Mouse (Mus musculus) neural tube, embryonic 12.5 days (tissue): Measurements from ENCODE around the gene Hist1h3f. TPM values are rescaled to one million over a fixed set of nuclear protein-coding genes. Genes with fewer than 3 reads are reported as not detected.

Experiments
- ATAC-seq: fragments of 200-750 bp; cut with Nextera tagmentation; 2 replicates; pipeline ENCODE4 v1.8.0; 2017; ENCODE audit warnings: low read depth, mild to moderate bottlenecking, moderate TSS enrichment, moderate library complexity; ENCODE audit not compliant: low FRiP score
- H3K27ac ChIP-seq: fragments of 300-500 bp; sonication (generic); 2 replicates; pipeline ENCODE4 v1.5.1; 2016
- H3K27me3 ChIP-seq: fragments of 300-500 bp; sonication (generic); replicated peaks from 2 replicates; pipeline ENCODE4 v1.6.1; 2016; ENCODE audit warnings: mild to moderate bottlenecking
- H3K36me3 ChIP-seq: fragments of 300-500 bp; sonication (generic); 2 replicates; pipeline ENCODE4 v1.6.1; 2016; ENCODE audit warnings: mild to moderate bottlenecking
- H3K4me1 ChIP-seq: fragments of 300-500 bp; sonication (generic); 2 replicates; pipeline ENCODE4 v1.6.1; 2016
- H3K4me2 ChIP-seq: fragments of 300-500 bp; sonication (generic); replicated peaks from 2 replicates; pipeline ENCODE4 v1.6.1; 2016; ENCODE audit warnings: mild to moderate bottlenecking
- H3K4me3 ChIP-seq: fragments of 300-500 bp; sonication (generic); 2 replicates; pipeline ENCODE4 v1.5.1; 2016
- H3K9ac ChIP-seq: fragments of 300-500 bp; sonication (generic); 2 replicates; pipeline ENCODE4 v1.6.1; 2016; ENCODE audit warnings: mild to moderate bottlenecking
- H3K9me3 ChIP-seq: fragments of 300-500 bp; sonication (generic); 2 replicates; pipeline ENCODE4 v1.6.1; 2016; ENCODE audit warnings: mild to moderate bottlenecking
- WGBS: fragments of 180-500 bp; shearing (Covaris S2); methylation state at CpG from one replicate; pipeline ENCODE4 v1.1.7; 2016; 5-methylcytosine and 5-hydroxymethylcytosine counted together
- polyA plus RNA-seq: library from polyadenylated mRNA; unstranded; fragments of >200 nt; fragmentation: Nextera tagmentation; extraction: Ambion mirVana; gene quantifications from 2 replicates; pipeline ENCODE4 v1.2.1, GENCODE M21; 2016

The Hist1h3f gene
- polyA plus RNA-seq, 1 experiment from 2014 or later, result 0.60 TPM

GRCm38 (mm10) chr13:23521703-23522102 is 22.1 kb upstream of the Hist1h3f start:
- 2% methylated on average over 14 of the region's 14 CpGs for WGBS
- H3K27me3 ChIP-seq, result no peaks in the 10 kb centered on the region
- H3K4me1 ChIP-seq, result 0 out of 2 replicates have a peak, but pooled peaks cover 5% of the 10 kb centered on the region
- H3K4me3 ChIP-seq, result no peak overlapping the region
- H3K9me3 ChIP-seq, result no peaks in the 10 kb centered on the region
- no peak overlapping the region for H3K9ac ChIP-seq
- ATAC-seq, result no peak
- H3K4me2 ChIP-seq, result peak overlapping the region; percentile 18; the same call in 1 of the 2 replicates
- H3K36me3 ChIP-seq, result no peaks in the 10 kb centered on the region
- no peak overlapping the region for H3K27ac ChIP-seq

GRCm38 (mm10) chr13:23523976-23524375 is 19.9 kb upstream of the Hist1h3f start:
- ATAC-seq, result no peak
- Histone ChIP-seq H3K4me2 (no peak overlapping the region), H3K9me3 (no peaks in the 10 kb centered on the region), H3K9ac (no peak overlapping the region), H3K4me3 (no peak overlapping the region), H3K27me3 (no peaks in the 10 kb centered on the region), H3K27ac (no peak overlapping the region), H3K36me3 (no peaks in the 10 kb centered on the region), H3K4me1 (peaks cover 5% of the 10 kb centered on the region; the same call in 1 of the 2 replicates)
- 46% methylated on average over 5 of the region's 5 CpGs for WGBS

GRCm38 (mm10) chr13:23524654-23525053 is 19.2 kb upstream of the Hist1h3f start:
- H3K36me3 ChIP-seq, result no peaks in the 10 kb centered on the region
- H3K4me1 ChIP-seq, result peaks cover 5% of the 10 kb centered on the region; the same call in 1 of the 2 replicates
- H3K27ac ChIP-seq, result no peak overlapping the region
- no peak for ATAC-seq
- no peaks in the 10 kb centered on the region for H3K27me3 ChIP-seq
- no peak overlapping the region for H3K9ac ChIP-seq
- no peak overlapping the region for H3K4me3 ChIP-seq
- peak overlapping the region; percentile 28; the same call in 1 of the 2 replicates for H3K4me2 ChIP-seq
- no peaks in the 10 kb centered on the region for H3K9me3 ChIP-seq
- 6% methylated on average over 5 of the region's 5 CpGs for WGBS

- ATAC-seq, result no peak
- peaks cover 5% of the 10 kb centered on the region; the same call in 1 of the 2 replicates for H3K4me1 ChIP-seq
- H3K9me3 ChIP-seq, result no peaks in the 10 kb centered on the region
- no peaks in the 10 kb centered on the region for H3K36me3 ChIP-seq
- no peak overlapping the region for H3K27ac ChIP-seq
- WGBS, result 2% methylated on average over 10 of the region's 10 CpGs
- peak overlapping the region; percentile 29 for H3K4me3 ChIP-seq
- no peaks in the 10 kb centered on the region for H3K27me3 ChIP-seq
- H3K9ac ChIP-seq, result no peak overlapping the region
- peak overlapping the region; percentile 54 for H3K4me2 ChIP-seq
Observed at GRCm38 (mm10) chr13:23525901-23526300, 18.0 kb upstream of the Hist1h3f start.

GRCm38 (mm10) chr13:23526312-23526711 is 17.5 kb upstream of the Hist1h3f start:
- H3K27me3 ChIP-seq, result no peaks in the 10 kb centered on the region
- H3K4me3 ChIP-seq, result peak overlapping the region; percentile 29
- WGBS, result under 1% methylated on average over 17 of the region's 17 CpGs
- no peak for ATAC-seq
- no peaks in the 10 kb centered on the region for H3K9me3 ChIP-seq
- peaks cover 5% of the 10 kb centered on the region; the same call in 1 of the 2 replicates for H3K4me1 ChIP-seq
- peak overlapping the region; percentile 48 for H3K9ac ChIP-seq
- no peaks in the 10 kb centered on the region for H3K36me3 ChIP-seq
- peak overlapping the region; percentile 2; the same call in 1 of the 2 replicates for H3K27ac ChIP-seq
- peak overlapping the region; percentile 54 for H3K4me2 ChIP-seq

GRCm38 (mm10) chr13:23529005-23529404 is 14.8 kb upstream of the Hist1h3f start:
- no peak overlapping the region for H3K4me3 ChIP-seq
- peaks cover 15% of the 10 kb centered on the region for H3K4me1 ChIP-seq
- H3K27me3 ChIP-seq, result no peaks in the 10 kb centered on the region
- no peaks in the 10 kb centered on the region for H3K9me3 ChIP-seq
- H3K9ac ChIP-seq, result no peak overlapping the region
- H3K4me2 ChIP-seq, result peak overlapping the region; percentile 42
- ATAC-seq, result no peak
- no peak overlapping the region; the same call in 1 of the 2 replicates for H3K27ac ChIP-seq
- 41% methylated on average over 5 of the region's 5 CpGs for WGBS
- H3K36me3 ChIP-seq, result no peaks in the 10 kb centered on the region

GRCm38 (mm10) chr13:23529480-23530165 is 14.2 kb upstream of the Hist1h3f start:
- no peak for ATAC-seq
- Histone ChIP-seq H3K27me3 (no peaks in the 10 kb centered on the region), H3K4me3 (peak overlapping the region; percentile 52), H3K9ac (peak overlapping the region; percentile 73; the same call in 1 of the 2 replicates), H3K36me3 (no peaks in the 10 kb centered on the region), H3K4me2 (peak overlapping the region; percentile 70), H3K4me1 (peaks cover 17% of the 10 kb centered on the region), H3K9me3 (no peaks in the 10 kb centered on the region), H3K27ac (no peak overlapping the region)
- WGBS, result 30% methylated on average over 2 of the region's 2 CpGs

GRCm38 (mm10) chr13:23530181-23530900 is 13.5 kb upstream of the Hist1h3f start:
- WGBS, result under 1% methylated on average over 20 of the region's 20 CpGs
- Histone ChIP-seq H3K9me3 (no peaks in the 10 kb centered on the region), H3K4me2 (peak overlapping the region; percentile 70), H3K4me3 (peak overlapping the region; percentile 52), H3K27me3 (no peaks in the 10 kb centered on the region), H3K36me3 (no peaks in the 10 kb centered on the region), H3K4me1 (peaks cover 16% of the 10 kb centered on the region), H3K27ac (peak overlapping the region; percentile 89), H3K9ac (peak overlapping the region; percentile 73)
- ATAC-seq, result no peak

GRCm38 (mm10) chr13:23530901-23531875 is 12.7 kb upstream of the Hist1h3f start, which contains the start of gene Hist1h4h:
Gene Hist1h4h, plus strand, starts transcription at chr13:23531050.
- Histone ChIP-seq H3K27ac (peak within 1 kb of the TSS; percentile 89), H3K9me3 (no peaks in the 10 kb centered on the region), H3K27me3 (no peaks in the 10 kb centered on the region), H3K36me3 (no peaks in the 10 kb centered on the region), H3K9ac (peak within 1 kb of the TSS; percentile 73), H3K4me2 (peak within 1 kb of the TSS; percentile 70), H3K4me1 (peaks cover 18% of the 10 kb centered on the region), H3K4me3 (peak within 1 kb of the TSS; percentile 52)
- under 1% methylated on average over 60 of the region's 70 CpGs for WGBS
- peak; percentile 87 for ATAC-seq

GRCm38 (mm10) chr13:23532262-23533075 is 11.4 kb upstream of the Hist1h3f start:
- Histone ChIP-seq H3K4me3 (peak overlapping the region; percentile 52), H3K27ac (peak overlapping the region; percentile 89; the same call in 1 of the 2 replicates), H3K9ac (peak overlapping the region; percentile 73), H3K4me2 (peak overlapping the region; percentile 70), H3K36me3 (no peaks in the 10 kb centered on the region), H3K27me3 (no peaks in the 10 kb centered on the region), H3K9me3 (no peaks in the 10 kb centered on the region), H3K4me1 (peaks cover 22% of the 10 kb centered on the region)
- 22% methylated on average over 9 of the region's 9 CpGs for WGBS
- no peak for ATAC-seq
